Mouse (Mus musculus): ENCODE results near the gene 1700030K09Rik. TPM values are rescaled to one million over a fixed set of nuclear protein-coding genes. Genes with fewer than 3 reads are reported as not detected.

1700030K09Rik gene
- polyA plus RNA-seq, 1 experiment from 2014 or later, result 10.3 TPM

GRCm38 (mm10) chr8:72504637-72505314, 61.1 kb downstream of the 1700030K09Rik start:
- H3K27ac ChIP-seq (ENCODE audit: low read depth, low read length), result no peak overlapping the region
- H3K9ac ChIP-seq (ENCODE audit: low read depth, low read length), result no peak overlapping the region
- no peaks in the 10 kb centered on the region for H3K9me3 ChIP-seq (replicated peaks; ENCODE audit: control insufficient read depth, low read length)
- H3K4me1 ChIP-seq (ENCODE audit: control insufficient read depth, insufficient read depth, low read length), result peaks cover 26% of the 10 kb centered on the region
- no peak for ATAC-seq (replicated peaks; ENCODE audit: insufficient number of reproducible peaks, low FRiP score, low TSS enrichment)
- H3K4me2 ChIP-seq, result no peak overlapping the region
- H3K36me3 ChIP-seq (ENCODE audit: control insufficient read depth, insufficient read depth, low read length), result 0 out of 2 replicates have a peak, but pooled peaks cover 3% of the 10 kb centered on the region
- no peak overlapping the region for H3K4me3 ChIP-seq (ENCODE audit: low read depth, low read length)
- H3K27me3 ChIP-seq (ENCODE audit: control insufficient read depth, insufficient read depth, low read length), result no peaks in the 10 kb centered on the region

GRCm38 (mm10) chr8:72507505-72507904, 63.8 kb downstream of the 1700030K09Rik start:
- H3K27ac ChIP-seq (ENCODE audit: low read depth, low read length), result no peak overlapping the region
- H3K9me3 ChIP-seq (replicated peaks; ENCODE audit: control insufficient read depth, low read length), result no peaks in the 10 kb centered on the region
- peaks cover 21% of the 10 kb centered on the region for H3K4me1 ChIP-seq (ENCODE audit: control insufficient read depth, insufficient read depth, low read length)
- H3K27me3 ChIP-seq (ENCODE audit: control insufficient read depth, insufficient read depth, low read length), result no peaks in the 10 kb centered on the region
- no peak overlapping the region for H3K9ac ChIP-seq (ENCODE audit: low read depth, low read length)
- no peak for ATAC-seq (replicated peaks; ENCODE audit: insufficient number of reproducible peaks, low FRiP score, low TSS enrichment)
- no peak overlapping the region for H3K4me3 ChIP-seq (ENCODE audit: low read depth, low read length)
- 0 out of 2 replicates have a peak, but pooled peaks cover 3% of the 10 kb centered on the region for H3K36me3 ChIP-seq (ENCODE audit: control insufficient read depth, insufficient read depth, low read length)
- H3K4me2 ChIP-seq, result no peak overlapping the region
- WGBS (ENCODE audit: insufficient replicate concordance), result 75% methylated on average over 1 of the region's 1 CpGs

Small RNA genes lying within 50 kb of the gene (microRNA-seq; reads per million reads assigned to microRNA genes)
- gene Mir7068 (ENCODE audit: borderline number of aligned reads), result 6.5 reads per million, percentile 42 among the genes with 10 or more reads in this experiment

Other genes with a start within 250 kb of the 1700030K09Rik start
- not detected in 2 replicates for gene Cib3, start 231.0 kb upstream of the 1700030K09Rik start, polyA plus RNA-seq (2014; fragmentation: Nextera tagmentation; extraction: Ambion mirVana)
- not detected in 2 replicates for gene Gm11034, start 230.2 kb upstream of the 1700030K09Rik start, polyA plus RNA-seq (2014; fragmentation: Nextera tagmentation; extraction: Ambion mirVana)
- 44.7 and 45.1 TPM in 2 replicates for gene Fam32a, start 224.2 kb upstream of the 1700030K09Rik start, polyA plus RNA-seq (2014; fragmentation: Nextera tagmentation; extraction: Ambion mirVana)
- 110 and 112 TPM in 2 replicates for gene Ap1m1, start 203.9 kb upstream of the 1700030K09Rik start, polyA plus RNA-seq (2014; fragmentation: Nextera tagmentation; extraction: Ambion mirVana)
- gene Gm10282, start 138.6 kb upstream of the 1700030K09Rik start, polyA plus RNA-seq (2014; fragmentation: Nextera tagmentation; extraction: Ambion mirVana), result 22.5 and 25.2 TPM in 2 replicates
- gene Klf2, start 124.8 kb upstream of the 1700030K09Rik start, polyA plus RNA-seq (2014; fragmentation: Nextera tagmentation; extraction: Ambion mirVana), result 16.7 and 17.7 TPM in 2 replicates
- gene Eps15l1, start 22.4 kb upstream of the 1700030K09Rik start, polyA plus RNA-seq (2014; fragmentation: Nextera tagmentation; extraction: Ambion mirVana), result 49.7 and 49.9 TPM in 2 replicates
- gene Calr3, start within 50 bp of the 1700030K09Rik start, polyA plus RNA-seq (2014; fragmentation: Nextera tagmentation; extraction: Ambion mirVana), result 0.82 and 1.2 TPM in 2 replicates
- gene Cherp, start 31.3 kb downstream of the 1700030K09Rik start, polyA plus RNA-seq (2014; fragmentation: Nextera tagmentation; extraction: Ambion mirVana), result 42.2 and 44.5 TPM in 2 replicates
- 12.2 and 12.6 TPM in 2 replicates for gene Slc35e1, start 48.7 kb downstream of the 1700030K09Rik start, polyA plus RNA-seq (2014; fragmentation: Nextera tagmentation; extraction: Ambion mirVana)
- gene Med26, start 104.4 kb downstream of the 1700030K09Rik start, polyA plus RNA-seq (2014; fragmentation: Nextera tagmentation; extraction: Ambion mirVana), result 8.5 and 9.0 TPM in 2 replicates
- gene Smim7, start 127.2 kb downstream of the 1700030K09Rik start, polyA plus RNA-seq (2014; fragmentation: Nextera tagmentation; extraction: Ambion mirVana), result 101 and 114 TPM in 2 replicates
- 55.4 and 64.6 TPM in 2 replicates for gene Tmem38a, start 128.2 kb downstream of the 1700030K09Rik start, polyA plus RNA-seq (2014; fragmentation: Nextera tagmentation; extraction: Ambion mirVana)
- 0.07 and 0.10 TPM in 2 replicates for gene Nwd1, start 202.8 kb downstream of the 1700030K09Rik start, polyA plus RNA-seq (2014; fragmentation: Nextera tagmentation; extraction: Ambion mirVana)

Data from heart, embryonic 11.5 days (tissue).